Mouse (Mus musculus) limb, embryonic 14.5 days (tissue): ENCODE measurements around the gene Tex45. TPM values are rescaled to one million over a fixed set of nuclear protein-coding genes. Genes with fewer than 3 reads are reported as not detected.

Experiments
- ATAC-seq: fragments of 200-750 bp; cut with Nextera tagmentation; 2 replicates; pipeline ENCODE4 v1.8.0; 2017; ENCODE audit warnings: low read depth, moderate number of reproducible peaks, moderate TSS enrichment; ENCODE audit not compliant: low FRiP score
- DNase-seq: peaks from one replicate; pipeline ENCODE4 v3.0.0-alpha.2; 2015; ENCODE audit warnings: low spot score
- H3K27ac ChIP-seq: fragments of 300-500 bp; sonication (generic); replicated peaks from 2 replicates; pipeline ENCODE4 v1.5.1; 2014; ENCODE audit warnings: low read depth, mild to moderate bottlenecking, low read length, moderate library complexity, mixed read lengths
- H3K27me3 ChIP-seq: fragments of 300-500 bp; sonication (generic); 2 replicates; pipeline ENCODE4 v1.6.1; 2014; ENCODE audit warnings: low read length, mixed read lengths; ENCODE audit not compliant: control insufficient read depth, insufficient read depth
- H3K36me3 ChIP-seq: fragments of 300-500 bp; sonication (generic); 2 replicates; pipeline ENCODE4 v1.6.1; 2014; ENCODE audit warnings: mild to moderate bottlenecking, low read length, moderate library complexity, mixed read lengths; ENCODE audit not compliant: control insufficient read depth, insufficient read depth
- H3K4me1 ChIP-seq: fragments of 300-500 bp; sonication (generic); 2 replicates; pipeline ENCODE4 v1.6.1; 2014; ENCODE audit warnings: antibody characterized with exemption, low read length, mixed read lengths; ENCODE audit not compliant: control insufficient read depth, insufficient read depth
- H3K4me2 ChIP-seq: fragments of 300-500 bp; sonication (generic); replicated peaks from 2 replicates; pipeline ENCODE4 v1.6.1; 2014; ENCODE audit warnings: low read depth, mild to moderate bottlenecking, low read length, moderate library complexity; ENCODE audit not compliant: severe bottlenecking
- H3K4me3 ChIP-seq: fragments of 300-500 bp; sonication (generic); replicated peaks from 2 replicates; pipeline ENCODE4 v1.5.1; 2014; ENCODE audit warnings: low read length
- H3K9ac ChIP-seq: fragments of 300-500 bp; sonication (generic); 2 replicates; pipeline ENCODE4 v1.6.1; 2014; ENCODE audit warnings: mild to moderate bottlenecking, low read depth, low read length, moderate library complexity; ENCODE audit not compliant: severe bottlenecking
- H3K9me3 ChIP-seq: fragments of 300-500 bp; sonication (generic); 2 replicates; pipeline ENCODE4 v1.6.1; 2016; ENCODE audit warnings: low read length; ENCODE audit not compliant: control insufficient read depth
- POLR2A ChIP-seq: fragments of 200-500 bp; IDR thresholded peaks from 2 replicates; pipeline ENCODE4 v1.8.0; 2012; ENCODE audit warnings: inconsistent platforms, mild to moderate bottlenecking, moderate library complexity, borderline replicate concordance; ENCODE audit not compliant: insufficient read depth, insufficient read length; ENCODE audit errors: extremely low read depth
- WGBS: fragments of 180-500 bp; shearing (Covaris S2); extraction: QIAGEN DNeasy Blood & Tissue Kit; methylation state at CpG from one replicate; pipeline ENCODE4 v1.1.7; 2014; 5-methylcytosine and 5-hydroxymethylcytosine counted together
- polyA plus RNA-seq, 2 experiments: library from polyadenylated mRNA; depleted of rRNA in 1 of 2; stranded (reverse) in 1 of 2; unstranded in 1 of 2; fragments of >200 nt; fragmentation: Nextera tagmentation in 1 of 2; extraction: Ambion mirVana in 1 of 2; gene quantifications; 2 replicates each; pipeline versions ENCODE4 v1.2.1 to v1.2.3; 2012 to 2014

The Tex45 gene
- polyA plus RNA-seq, 2 experiments: 0.11 TPM; not detected in 1

- Histone ChIP-seq H3K9me3 (no peaks in the 10 kb centered on the region), H3K27me3 (no peaks in the 10 kb centered on the region), H3K4me2 (no peak overlapping the region), H3K27ac (no peak overlapping the region), H3K36me3 (peaks cover 66% of the 10 kb centered on the region), H3K4me3 (no peak overlapping the region), H3K4me1 (no peaks in the 10 kb centered on the region), H3K9ac (no peak overlapping the region)
- TF ChIP-seq POLR2A: no peak
- 86% methylated on average over 3 of the region's 3 CpGs for WGBS
- ATAC-seq (no peak), DNase-seq (no peak)
These were observed 39.5 kb upstream of the Tex45 start for GRCm38 (mm10) chr8:3431113-3431512.

- Histone ChIP-seq H3K4me1 (no peaks in the 10 kb centered on the region), H3K27ac (no peak overlapping the region), H3K36me3 (peaks cover 85% of the 10 kb centered on the region)
These were observed 34.2 kb upstream of the Tex45 start for GRCm38 (mm10) chr8:3436492-3436891.

GRCm38 (mm10) chr8:3439510-3439909 is 31.2 kb upstream of the Tex45 start:
- H3K4me3 ChIP-seq: no peak overlapping the region
- no peaks in the 10 kb centered on the region for H3K27me3 ChIP-seq
- H3K4me2 ChIP-seq: no peak overlapping the region
- H3K9me3 ChIP-seq: no peaks in the 10 kb centered on the region
- peaks cover 77% of the 10 kb centered on the region for H3K36me3 ChIP-seq
- no peak for DNase-seq
- no peak overlapping the region for H3K27ac ChIP-seq
- H3K9ac ChIP-seq: no peak overlapping the region
- no peak for ATAC-seq
- 77% methylated on average over 12 of the region's 12 CpGs for WGBS
- TF ChIP-seq POLR2A: no peak
- no peaks in the 10 kb centered on the region for H3K4me1 ChIP-seq

More at GRCm38 (mm10) chr8:3436492-3436891, 34.2 kb upstream of the Tex45 start:
- no peak for TF ChIP-seq POLR2A
- WGBS: 88% methylated on average over 6 of the region's 6 CpGs
- ATAC-seq (no peak), DNase-seq (no peak)
- Histone ChIP-seq H3K27me3 (no peaks in the 10 kb centered on the region), H3K4me3 (no peak overlapping the region), H3K4me2 (no peak overlapping the region), H3K9ac (no peak overlapping the region), H3K9me3 (no peaks in the 10 kb centered on the region)

- H3K36me3 ChIP-seq: peaks cover 86% of the 10 kb centered on the region
- DNase-seq (no peak), ATAC-seq (no peak)
- H3K4me3 ChIP-seq: no peak overlapping the region
- H3K9ac ChIP-seq: no peak overlapping the region
- H3K4me2 ChIP-seq: no peak overlapping the region
- no peaks in the 10 kb centered on the region for H3K27me3 ChIP-seq
- no peak overlapping the region for H3K27ac ChIP-seq
- no peak for TF ChIP-seq POLR2A
- 96% methylated on average over 2 of the region's 2 CpGs for WGBS
- no peaks in the 10 kb centered on the region for H3K9me3 ChIP-seq
- H3K4me1 ChIP-seq: no peaks in the 10 kb centered on the region
These were observed 21.4 kb upstream of the Tex45 start for GRCm38 (mm10) chr8:3449226-3449625.

GRCm38 (mm10) chr8:3450670-3451069 is 20.0 kb upstream of the Tex45 start:
- DNase-seq (no peak), ATAC-seq (no peak)
- TF ChIP-seq POLR2A: no peak
- Histone ChIP-seq H3K36me3 (peaks cover 94% of the 10 kb centered on the region), H3K4me3 (no peak overlapping the region), H3K9me3 (no peaks in the 10 kb centered on the region), H3K27ac (no peak overlapping the region), H3K9ac (no peak overlapping the region), H3K4me2 (no peak overlapping the region), H3K27me3 (no peaks in the 10 kb centered on the region), H3K4me1 (no peaks in the 10 kb centered on the region)
- whole genome bisulfite sequencing: 31% methylated on average over 5 of the region's 5 CpGs

DNA sequence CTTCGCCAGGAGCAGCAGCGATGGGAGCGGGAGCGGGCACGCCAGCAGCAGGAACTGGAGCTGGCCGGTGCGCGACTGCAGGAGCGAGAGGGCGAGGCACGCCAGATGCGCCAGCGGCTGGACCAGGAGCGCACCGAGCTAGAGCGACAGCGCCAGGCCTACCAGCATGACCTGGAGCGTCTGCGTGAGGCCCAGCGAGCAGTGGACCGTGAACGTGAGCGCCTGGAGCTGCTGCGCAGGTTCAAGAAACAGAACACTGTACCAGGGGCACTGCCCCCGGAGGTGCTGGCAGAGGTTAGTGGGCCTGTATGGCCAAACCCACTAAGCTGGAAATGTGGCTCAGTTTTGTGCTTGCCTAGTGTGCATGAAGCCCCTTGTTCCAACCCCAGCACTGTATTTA is 18.7 kb upstream of the Tex45 start:
- Histone ChIP-seq H3K4me1 (no peaks in the 10 kb centered on the region), H3K27me3 (no peaks in the 10 kb centered on the region), H3K9ac (no peak overlapping the region), H3K36me3 (peaks cover 96% of the 10 kb centered on the region), H3K27ac (no peak overlapping the region), H3K4me2 (no peak overlapping the region), H3K4me3 (no peak overlapping the region), H3K9me3 (no peaks in the 10 kb centered on the region)
- WGBS: 98% methylated on average over 25 of the region's 25 CpGs
- no peak for TF ChIP-seq POLR2A
- no peak for DNase-seq
- ATAC-seq: no peak
